Mouse (Mus musculus) lung, embryonic 15.5 days (tissue): ENCODE results near the gene Actl6a. TPM values are rescaled to one million over a fixed set of nuclear protein-coding genes. Genes with fewer than 3 reads are reported as not detected.

Experiments
- ATAC-seq: fragments of 200-750 bp; cut with Nextera tagmentation; 2 replicates; pipeline ENCODE4 v1.8.0; 2017; ENCODE audit warnings: moderate number of reproducible peaks, borderline replicate concordance; ENCODE audit not compliant: low FRiP score, low TSS enrichment; ENCODE audit errors: extremely low read depth
- H3K27ac ChIP-seq: fragments of 300-500 bp; sonication (generic); 2 replicates; pipeline ENCODE4 v1.5.1; 2015; ENCODE audit warnings: moderate library complexity, mild to moderate bottlenecking, inconsistent platforms
- H3K27me3 ChIP-seq: fragments of 300-500 bp; sonication (generic); 2 replicates; pipeline ENCODE4 v1.6.1; 2015; ENCODE audit warnings: inconsistent platforms
- H3K36me3 ChIP-seq: fragments of 300-500 bp; sonication (generic); 2 replicates; pipeline ENCODE4 v1.6.1; 2015; ENCODE audit warnings: inconsistent platforms
- H3K4me1 ChIP-seq: fragments of 300-500 bp; sonication (generic); 2 replicates; pipeline ENCODE4 v1.6.1; 2015; ENCODE audit warnings: inconsistent platforms
- H3K4me2 ChIP-seq: fragments of 300-500 bp; sonication (generic); 2 replicates; pipeline ENCODE4 v1.6.1; 2015; ENCODE audit warnings: inconsistent platforms, mild to moderate bottlenecking, moderate library complexity
- H3K4me3 ChIP-seq: fragments of 300-500 bp; sonication (generic); 2 replicates; pipeline ENCODE4 v1.5.1; 2015; ENCODE audit warnings: mild to moderate bottlenecking, inconsistent platforms
- H3K9ac ChIP-seq: fragments of 300-500 bp; sonication (generic); 2 replicates; pipeline ENCODE4 v1.6.1; 2015; ENCODE audit warnings: inconsistent platforms
- H3K9me3 ChIP-seq: fragments of 300-500 bp; sonication (generic); 2 replicates; pipeline ENCODE4 v1.6.1; 2016; ENCODE audit warnings: inconsistent platforms
- WGBS: fragments of 180-500 bp; shearing (Covaris S2); methylation state at CpG from one replicate; pipeline ENCODE4 v1.1.7; 2015; 5-methylcytosine and 5-hydroxymethylcytosine counted together
- polyA plus RNA-seq: library from polyadenylated mRNA; unstranded; fragments of >200 nt; fragmentation: Nextera tagmentation; extraction: Ambion mirVana; gene quantifications from 2 replicates; pipeline ENCODE4 v1.2.1, GENCODE M21; 2015

Gene Actl6a
- polyA plus RNA-seq, 1 experiment from 2014 or later: 181 TPM

GRCm38 (mm10) chr3:32762962-32763361, 56.9 kb downstream of the Actl6a start:
- H3K9ac ChIP-seq: no peak overlapping the region

GRCm38 (mm10) chr3:32763902-32764301, 57.8 kb downstream of the Actl6a start:
- H3K9ac ChIP-seq: no peak overlapping the region
- no peaks in the 10 kb centered on the region for H3K27me3 ChIP-seq
- no peak for ATAC-seq
- no peaks in the 10 kb centered on the region for H3K4me1 ChIP-seq
- no peak overlapping the region for H3K4me2 ChIP-seq
- H3K9me3 ChIP-seq: no peaks in the 10 kb centered on the region
- no peak overlapping the region for H3K4me3 ChIP-seq
- WGBS: 38% methylated on average over 7 of the region's 7 CpGs
- no peak overlapping the region for H3K27ac ChIP-seq
- no peaks in the 10 kb centered on the region for H3K36me3 ChIP-seq

More at GRCm38 (mm10) chr3:32762962-32763361, 56.9 kb downstream of the Actl6a start:
- Histone ChIP-seq H3K36me3 (no peaks in the 10 kb centered on the region), H3K4me3 (no peak overlapping the region), H3K27me3 (no peaks in the 10 kb centered on the region), H3K4me2 (no peak overlapping the region), H3K4me1 (no peaks in the 10 kb centered on the region), H3K27ac (no peak overlapping the region), H3K9me3 (no peaks in the 10 kb centered on the region)
- WGBS: 57% methylated on average over 8 of the region's 8 CpGs
- ATAC-seq: no peak

GRCm38 (mm10) chr3:32770781-32771180, 64.7 kb downstream of the Actl6a start:
- Histone ChIP-seq H3K27ac (no peak overlapping the region), H3K4me1 (no peaks in the 10 kb centered on the region), H3K4me3 (no peak overlapping the region), H3K9ac (no peak overlapping the region), H3K9me3 (no peaks in the 10 kb centered on the region), H3K27me3 (no peaks in the 10 kb centered on the region), H3K36me3 (no peaks in the 10 kb centered on the region), H3K4me2 (no peak overlapping the region)
- ATAC-seq: no peak
- 68% methylated on average over 2 of the region's 2 CpGs for WGBS

Other genes with a start within 250 kb of the Actl6a start
- gene Kcnmb3, start 214.1 kb upstream of the Actl6a start, polyA plus RNA-seq: 0.09 TPM in 1 of 2 replicates, not detected in the other
- 38.0 and 38.6 TPM in 2 replicates for gene Zfp639, start 196.0 kb upstream of the Actl6a start, polyA plus RNA-seq
- gene Mfn1, start 176.8 kb upstream of the Actl6a start, polyA plus RNA-seq: 22.9 and 36.1 TPM in 2 replicates
- gene Gnb4, start 89.7 kb upstream of the Actl6a start, polyA plus RNA-seq: 82.3 and 82.5 TPM in 2 replicates
- 291 and 306 TPM in 2 replicates for gene Ndufb5, start 30.7 kb downstream of the Actl6a start, polyA plus RNA-seq
- gene Mrpl47, start 31.3 kb downstream of the Actl6a start, polyA plus RNA-seq: 30.7 and 32.5 TPM in 2 replicates
- 4.9 and 6.2 TPM in 2 replicates for gene Usp13, start 111.2 kb downstream of the Actl6a start, polyA plus RNA-seq